Mouse (Mus musculus) adrenal gland, adult (tissue): ENCODE results near the gene Cul4a.

ENCODE experiments used
- DNase-seq, 2 experiments: peaks; one replicate each; pipeline ENCODE4 v3.0.0; 2022 to 2023; ENCODE audit warnings: low spot score in 1 of 2; ENCODE audit not compliant: inconsistent age in 2 of 2

The Cul4a gene

DNA sequence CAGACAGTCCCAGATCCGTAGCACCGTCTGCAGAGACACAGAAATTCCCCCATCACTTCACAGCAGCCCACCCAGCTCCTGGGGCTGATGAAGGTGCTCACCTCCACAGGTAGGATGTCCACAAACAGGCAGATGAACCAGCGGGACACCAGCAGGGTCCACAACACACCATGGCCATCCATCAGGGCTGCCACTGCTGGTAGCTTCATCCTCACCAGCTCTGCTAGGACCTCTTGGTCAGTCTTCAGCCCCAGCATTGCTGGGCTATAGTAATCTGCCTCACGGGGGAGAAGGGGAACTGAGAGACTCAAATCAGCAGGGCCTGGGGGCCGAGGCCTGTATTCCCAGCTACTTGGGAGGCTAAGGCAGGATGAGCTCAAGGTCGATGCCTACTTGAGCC is 74.1 kb downstream of the Cul4a start:
- no peak for DNase-seq

DNA sequence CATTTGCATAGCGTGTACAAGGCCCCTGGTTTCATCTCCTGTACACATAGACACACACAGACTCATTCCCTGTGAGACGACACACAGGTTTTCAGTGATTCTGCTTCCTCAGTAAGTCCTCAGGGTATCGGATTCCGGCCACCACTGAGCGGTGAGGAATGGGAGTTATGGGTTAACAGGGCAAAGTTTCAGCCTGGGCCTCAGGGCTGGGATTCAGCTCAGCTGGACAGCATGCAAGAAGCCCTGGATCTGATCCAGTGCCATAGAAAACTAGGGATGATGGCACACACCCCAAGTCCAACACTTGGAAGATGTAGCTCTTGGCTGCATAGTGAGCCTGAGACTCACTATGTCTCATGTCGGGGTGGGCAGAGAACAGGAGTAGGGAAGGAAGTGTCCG is 74.5 kb downstream of the Cul4a start:
- DNase-seq: peak in 1 of 2 experiments; percentile 62

GRCm38 (mm10) chr8:13180408-13180807 is 75.0 kb downstream of the Cul4a start:
- no peak for DNase-seq

- DNase-seq: peak; percentile 67 to 82
Observed at GRCm38 (mm10) chr8:13180911-13181690, 75.7 kb downstream of the Cul4a start.

GRCm38 (mm10) chr8:13181691-13181976 is 76.2 kb downstream of the Cul4a start:
- no peak for DNase-seq

- no peak for DNase-seq
Observed at GRCm38 (mm10) chr8:13186819-13187218, 81.4 kb downstream of the Cul4a start.

- no peak for DNase-seq
Observed at GRCm38 (mm10) chr8:13187229-13187628, 81.8 kb downstream of the Cul4a start.

GRCm38 (mm10) chr8:13187638-13188037 is 82.2 kb downstream of the Cul4a start:
- peak; percentile 46 to 83 for DNase-seq

DNA sequence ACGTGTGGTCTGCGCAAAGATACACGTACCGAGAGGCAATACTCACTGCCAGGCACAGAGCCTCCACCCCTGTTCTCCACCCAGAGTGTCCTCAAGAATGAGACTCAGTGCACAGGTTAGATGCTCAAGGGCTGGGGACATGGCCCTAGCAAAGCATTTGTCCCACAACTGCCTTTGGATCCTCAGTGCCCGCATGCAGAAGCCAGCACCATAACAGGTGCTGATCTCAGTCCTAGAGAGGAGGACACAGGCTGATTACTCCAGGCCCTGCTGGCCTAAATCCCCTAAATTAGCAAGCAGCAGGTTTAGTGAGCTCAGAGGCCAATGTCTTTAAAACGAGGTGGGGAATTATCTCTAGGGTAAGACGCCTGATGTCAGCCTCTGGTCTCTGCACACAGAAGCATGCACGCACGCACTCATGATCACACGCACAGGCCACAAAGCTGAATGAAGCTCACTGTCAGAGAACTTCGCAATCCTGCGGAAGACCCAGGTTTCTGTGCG is 82.7 kb downstream of the Cul4a start:
- DNase-seq: no peak

- DNase-seq: no peak
Observed at GRCm38 (mm10) chr8:13188857-13189256, 83.4 kb downstream of the Cul4a start.

DNA sequence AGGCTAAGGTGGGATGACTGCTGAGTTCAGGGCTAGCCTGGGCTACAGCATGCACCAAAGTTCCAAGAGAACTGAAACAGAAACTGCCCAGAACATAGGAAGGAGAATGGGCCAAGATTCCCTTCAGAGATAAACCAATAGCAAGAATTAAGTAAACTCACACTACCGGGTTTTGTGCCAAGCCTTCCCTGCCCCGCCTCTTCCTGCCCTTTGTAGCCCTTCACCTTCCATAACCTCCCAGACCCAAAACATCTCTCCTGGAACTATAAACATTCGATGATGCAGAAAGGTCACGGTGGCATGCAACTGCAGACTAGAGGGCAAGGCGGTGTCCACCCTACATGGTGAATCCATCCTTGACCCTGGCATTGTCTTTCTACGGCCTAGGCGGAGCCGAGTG is 84.8 kb downstream of the Cul4a start:
- no peak for DNase-seq

- no peak for DNase-seq
Observed at GRCm38 (mm10) chr8:13194818-13195217, 89.4 kb downstream of the Cul4a start.

- no peak for DNase-seq
Observed at GRCm38 (mm10) chr8:13197493-13197892, 92.1 kb downstream of the Cul4a start.
